Mouse (Mus musculus): ENCODE measurements at regions not wholly inside any gene's neighbourhood (a gene's known extent, or its start where the extent isn't known, plus 50 kb on each side); places are given as distances from the start of the nearest gene placed in this dataset.

DNA sequence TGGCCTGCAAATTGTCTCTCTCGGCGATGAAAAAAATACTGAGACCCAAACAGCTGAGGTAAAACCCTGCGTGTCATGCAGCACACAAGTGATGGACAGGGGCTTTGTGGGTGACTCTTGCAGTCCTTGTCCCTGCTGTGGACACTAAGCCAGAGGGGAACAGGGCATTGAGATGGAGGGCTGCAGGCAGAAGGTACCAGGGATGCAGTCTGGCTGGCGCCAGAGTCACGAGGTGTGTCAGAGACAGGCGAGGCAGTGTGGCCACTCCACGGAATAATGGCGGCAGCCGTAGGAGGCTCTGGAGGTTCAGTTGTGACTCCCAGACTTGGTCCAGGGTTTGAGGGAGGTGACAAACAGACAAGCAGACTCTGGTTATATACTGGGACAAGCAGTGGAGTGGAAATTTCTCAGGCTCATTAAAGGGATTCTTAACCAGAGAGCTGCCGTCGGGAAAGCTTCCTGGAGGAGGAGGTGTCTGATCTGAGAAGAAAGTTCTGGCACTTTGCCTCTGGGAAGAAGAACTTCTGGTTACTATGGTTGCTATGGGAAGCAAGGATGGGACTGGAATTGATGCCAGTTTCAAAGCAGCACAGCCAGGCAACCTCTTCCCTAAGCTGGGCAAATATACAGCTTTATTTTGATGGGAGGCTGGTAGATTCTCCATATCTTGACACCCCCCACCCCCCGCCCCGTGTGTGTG lies 352.8 kb downstream of the Ptpru start:
- no peak for DNase-seq (ENCODE audit: low spot score in 2 of 2)

DNA sequence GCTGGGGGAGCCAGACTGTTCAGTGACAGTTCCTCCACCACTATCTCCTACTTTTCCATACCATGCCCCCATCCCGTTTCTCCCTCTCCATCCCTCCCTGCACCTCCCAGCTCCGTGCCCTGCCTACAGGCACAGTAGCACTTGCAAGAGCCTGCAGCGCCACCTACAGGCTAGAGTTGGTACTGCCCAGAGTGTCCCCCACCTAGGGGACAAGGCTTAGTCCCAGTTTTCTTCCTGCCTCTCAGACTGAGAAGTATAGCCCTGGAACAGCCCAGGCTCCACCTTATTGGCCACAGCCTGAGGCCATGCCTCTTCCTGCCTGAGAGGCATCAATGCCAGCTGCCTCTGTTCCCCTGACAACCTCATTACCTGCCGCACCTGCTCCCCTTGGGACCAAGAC lies 351.3 kb downstream of the Ptpru start:
- peak; percentile 44 to 60 for DNase-seq (ENCODE audit: low spot score in 2 of 2)

DNA sequence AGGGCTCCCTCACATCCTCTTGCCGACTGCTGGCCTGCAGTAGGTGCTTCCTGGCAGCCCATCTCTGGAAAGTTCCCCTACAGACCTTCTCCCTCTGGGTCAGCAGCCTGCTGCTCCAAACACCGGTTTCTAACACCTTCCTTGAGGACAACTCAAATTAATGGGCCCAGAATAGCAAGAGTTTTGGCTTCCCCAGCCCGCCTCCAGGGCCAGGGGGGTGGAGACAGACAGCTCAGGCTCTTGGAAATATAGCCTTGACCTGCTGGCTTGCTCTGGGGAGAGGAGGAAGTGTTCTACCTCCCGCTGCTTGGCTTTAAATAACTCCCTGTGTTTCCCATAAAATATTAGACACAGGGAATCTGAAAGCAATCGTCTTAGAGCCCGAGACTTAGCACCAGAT lies 349.8 kb downstream of the Ptpru start:
- peak; percentile 42 to 61 for DNase-seq (ENCODE audit: low spot score in 2 of 2)

DNA sequence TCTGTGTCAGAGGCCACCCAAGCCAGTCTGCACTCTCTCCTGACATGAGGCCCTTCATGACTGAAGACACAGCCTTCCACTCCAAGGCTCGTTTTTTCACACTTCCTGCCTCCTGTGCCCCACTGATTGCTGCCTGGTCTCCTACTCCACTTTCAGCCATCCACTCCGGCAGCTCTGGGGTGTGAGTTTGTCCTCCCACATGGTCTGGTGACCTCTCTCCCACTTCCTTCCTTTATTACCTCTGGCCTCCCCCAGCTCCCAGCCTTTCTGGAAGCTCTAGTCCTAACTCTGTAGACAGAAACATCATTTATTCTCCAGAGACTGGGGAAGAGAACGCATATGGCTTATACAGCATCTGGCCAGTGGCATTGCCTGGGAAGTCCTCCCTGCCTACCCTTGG lies 349.0 kb downstream of the Ptpru start:
- DNase-seq (ENCODE audit: low spot score in 2 of 2) = no peak

DNA sequence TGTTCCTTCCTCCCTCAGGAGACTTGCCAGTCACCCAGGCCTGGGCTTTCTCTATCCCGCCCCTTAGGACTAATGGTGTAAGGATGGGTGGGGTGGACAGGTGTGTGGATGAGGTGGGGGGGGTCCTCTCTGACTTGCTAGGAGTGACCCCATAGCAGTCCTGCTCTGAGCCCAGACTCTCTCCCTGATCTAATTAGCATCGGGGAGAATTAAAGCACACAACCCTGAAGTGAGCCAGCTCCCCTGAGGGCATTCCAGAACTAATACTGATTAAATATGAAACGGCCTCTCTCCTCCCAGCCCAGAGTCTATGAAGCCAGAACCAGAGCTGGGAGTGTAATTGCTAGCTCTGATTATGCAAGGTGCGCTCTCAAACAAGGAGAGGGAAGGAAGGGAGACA lies 346.1 kb downstream of the Ptpru start:
- DNase-seq (ENCODE audit: low spot score in 2 of 2) = no peak

DNA sequence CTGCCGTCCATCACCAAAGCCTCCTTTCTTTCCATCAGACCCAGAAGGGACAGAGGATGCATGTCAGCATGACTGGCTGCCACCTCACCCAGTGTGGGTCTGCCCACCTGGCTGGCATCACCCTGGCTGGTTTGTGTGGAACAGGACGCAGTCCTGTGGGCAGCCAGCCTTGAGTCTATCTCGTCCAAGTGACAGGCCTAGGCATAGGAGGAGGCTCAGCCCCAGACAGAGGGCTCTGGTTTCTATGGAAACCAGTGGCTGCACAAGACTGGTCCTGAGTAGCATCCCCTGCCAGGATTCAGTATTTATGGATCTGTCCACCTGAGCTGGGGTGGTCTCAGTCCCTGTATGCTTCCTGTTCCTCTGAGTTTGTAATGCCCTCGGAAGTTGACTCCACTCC lies 344.4 kb downstream of the Ptpru start:
- DNase-seq (ENCODE audit: low spot score in 2 of 2) = no peak

DNA sequence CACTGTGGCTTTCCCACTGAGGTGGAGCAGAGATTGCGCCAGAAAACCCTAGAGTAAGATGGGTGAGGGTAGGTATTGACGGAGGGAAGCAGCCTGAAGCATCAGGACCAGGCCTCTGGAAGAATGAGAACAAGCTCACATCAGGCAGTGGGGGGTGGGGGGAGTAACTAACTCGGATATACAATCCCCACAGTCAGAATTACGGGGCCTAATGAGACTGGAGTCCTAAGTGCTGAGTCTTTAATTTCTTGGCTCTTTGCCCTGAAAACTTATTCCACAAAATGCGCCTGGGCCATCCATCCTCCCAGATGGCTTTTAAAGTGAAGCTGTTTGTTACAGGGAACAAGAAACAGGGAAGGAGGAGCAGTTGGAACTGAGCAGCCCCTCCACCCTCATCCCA lies 341.2 kb downstream of the Ptpru start:
- no peak for DNase-seq (ENCODE audit: low spot score in 2 of 2)

DNA sequence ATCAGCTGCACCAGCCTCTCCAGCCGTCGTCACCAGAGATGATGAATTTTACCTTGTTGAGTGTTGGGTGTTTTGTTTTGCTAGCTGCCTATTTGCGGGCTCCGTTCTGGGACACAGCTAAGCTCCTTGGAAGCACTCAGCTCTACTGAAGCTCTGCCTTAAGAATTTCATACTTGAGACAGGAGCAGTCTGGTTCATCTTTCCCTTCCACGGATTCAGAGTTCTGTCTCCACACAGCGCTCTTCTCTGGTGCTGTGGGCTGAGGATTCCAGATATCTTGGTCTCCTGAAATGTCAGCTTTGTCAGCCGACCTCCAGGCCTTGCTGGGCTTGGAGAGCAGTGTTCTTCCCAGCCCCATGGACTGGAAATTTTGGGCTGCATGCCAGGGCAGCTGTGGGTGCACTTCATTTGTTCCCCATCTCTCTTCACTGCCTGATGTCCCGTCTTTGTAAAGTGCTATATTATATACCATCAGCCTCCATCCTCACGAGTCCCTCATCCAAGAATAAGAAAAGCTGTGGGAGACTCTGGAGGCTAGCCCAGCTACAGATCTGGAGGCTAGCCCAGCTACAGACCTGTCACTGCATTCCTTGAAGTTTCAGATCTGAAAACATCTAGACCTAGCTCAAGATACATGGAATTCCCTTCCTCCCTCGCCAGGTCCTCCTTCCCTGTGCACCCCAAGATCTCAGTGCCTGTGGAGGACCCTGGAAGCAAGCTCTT lies 337.0 kb downstream of the Ptpru start:
- no peak for DNase-seq (ENCODE audit: low spot score in 2 of 2)

DNA sequence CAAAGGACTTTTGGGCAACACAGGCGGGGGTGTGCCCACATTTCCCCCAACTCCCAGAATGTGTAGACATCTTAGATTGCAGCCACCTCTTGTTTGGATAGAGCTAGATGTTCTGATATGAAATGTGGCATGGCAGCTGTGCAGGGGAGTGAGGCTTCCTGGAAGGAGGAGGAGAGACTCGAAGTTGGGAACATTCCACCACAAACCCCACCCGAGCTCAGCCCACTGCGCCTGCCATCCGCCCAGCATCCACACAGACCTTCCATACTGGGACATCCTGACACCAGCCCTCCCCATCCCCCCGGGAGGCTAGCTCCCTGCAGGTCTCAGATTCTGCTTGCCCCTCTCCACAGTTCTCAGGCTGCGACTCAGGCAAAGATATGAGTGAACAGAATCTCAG lies 329.9 kb downstream of the Ptpru start:
- DNase-seq (ENCODE audit: low spot score in 2 of 2) = no peak

DNA sequence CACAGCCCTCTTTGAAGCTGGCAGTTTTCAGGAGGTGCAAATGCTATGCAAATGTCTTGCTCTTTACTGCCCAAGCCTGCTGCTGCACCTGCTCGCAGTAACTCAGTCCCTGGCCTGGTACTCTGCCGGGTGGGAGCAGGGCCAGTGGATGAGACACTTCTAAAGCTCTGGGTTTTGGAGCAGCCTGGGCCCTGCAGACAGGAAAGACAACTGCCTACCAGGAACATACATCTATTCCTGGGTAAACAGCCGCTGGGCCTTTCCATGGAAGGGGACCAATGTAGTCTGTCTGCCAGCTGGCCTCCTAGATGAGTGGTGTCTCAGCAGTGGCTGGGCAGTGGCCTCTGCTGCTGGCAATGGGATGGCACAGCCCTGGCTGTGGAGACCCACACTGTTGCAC lies 326.5 kb downstream of the Ptpru start:
- DNase-seq (ENCODE audit: low spot score in 2 of 2) = peak; percentile 67 to 76

DNA sequence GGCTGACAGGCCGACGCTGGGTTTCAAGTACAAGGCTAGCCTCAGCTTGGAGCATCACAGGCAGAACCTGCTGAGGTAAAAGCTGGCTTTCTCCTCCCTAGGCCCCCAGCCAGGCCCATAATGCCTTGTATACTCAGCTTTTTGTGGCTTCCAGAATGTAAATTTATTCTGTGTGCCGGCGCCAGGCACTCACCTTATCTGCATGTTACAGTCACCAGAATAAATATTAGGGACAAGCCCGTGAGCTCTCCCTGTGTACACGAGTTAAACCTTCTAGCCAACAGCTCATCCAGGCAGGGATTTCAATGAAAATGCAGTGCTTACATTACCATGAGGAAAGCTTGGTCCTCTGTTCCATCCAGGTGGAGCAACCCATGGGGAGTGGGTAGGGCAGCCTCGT lies 325.3 kb downstream of the Ptpru start:
- DNase-seq (ENCODE audit: low spot score in 2 of 2) = no peak

DNA sequence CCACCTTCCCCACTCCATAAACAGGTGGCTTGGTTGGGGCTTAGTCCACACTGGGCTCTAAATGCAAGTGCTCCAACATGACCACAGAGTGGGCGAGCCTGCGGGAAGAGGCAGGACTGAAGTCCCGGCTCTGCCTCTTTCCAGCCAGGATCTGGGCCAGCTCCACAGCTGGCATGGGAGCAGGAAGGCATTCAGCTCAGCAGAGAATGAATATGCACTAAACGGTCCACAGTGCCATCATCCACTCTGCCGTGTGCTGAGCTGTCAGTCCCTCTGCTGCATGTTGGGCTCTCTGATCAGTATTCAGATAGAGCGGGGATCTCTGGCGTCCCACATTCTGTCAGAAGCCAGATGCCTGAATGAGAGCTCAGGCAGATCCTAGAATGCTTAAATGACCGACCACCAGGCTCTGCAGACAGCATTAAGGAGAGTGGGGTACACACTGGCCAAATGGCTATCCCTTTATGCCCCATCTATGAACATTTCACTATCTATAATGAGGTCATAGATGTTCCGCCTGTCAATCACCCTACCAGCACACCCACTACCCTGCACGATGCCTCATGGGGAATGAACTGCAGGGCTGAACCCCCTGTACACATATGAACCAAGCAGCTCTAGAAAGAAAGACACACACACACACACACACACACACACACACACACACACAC lies 317.3 kb downstream of the Ptpru start:
- DNase-seq (ENCODE audit: low spot score in 2 of 2) = no peak

DNA sequence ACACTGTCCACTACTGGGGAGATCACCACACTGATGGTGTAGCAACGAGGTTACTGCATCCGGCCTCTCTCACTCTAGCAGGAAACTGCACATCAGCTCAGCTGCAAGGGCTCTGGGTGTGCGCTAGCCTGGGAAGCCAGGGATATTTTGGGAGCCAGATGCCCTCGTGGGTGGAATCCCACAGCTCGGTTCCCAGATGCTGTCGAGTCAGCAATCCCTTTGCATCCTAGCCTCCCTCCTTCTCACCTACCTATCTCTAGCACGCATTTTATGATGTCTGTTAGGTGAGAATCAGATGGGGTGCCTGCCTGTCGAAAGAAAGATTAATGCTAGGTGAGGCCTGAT lies 316.8 kb downstream of the Ptpru start:
- no peak for DNase-seq (ENCODE audit: low spot score in 2 of 2)

DNA sequence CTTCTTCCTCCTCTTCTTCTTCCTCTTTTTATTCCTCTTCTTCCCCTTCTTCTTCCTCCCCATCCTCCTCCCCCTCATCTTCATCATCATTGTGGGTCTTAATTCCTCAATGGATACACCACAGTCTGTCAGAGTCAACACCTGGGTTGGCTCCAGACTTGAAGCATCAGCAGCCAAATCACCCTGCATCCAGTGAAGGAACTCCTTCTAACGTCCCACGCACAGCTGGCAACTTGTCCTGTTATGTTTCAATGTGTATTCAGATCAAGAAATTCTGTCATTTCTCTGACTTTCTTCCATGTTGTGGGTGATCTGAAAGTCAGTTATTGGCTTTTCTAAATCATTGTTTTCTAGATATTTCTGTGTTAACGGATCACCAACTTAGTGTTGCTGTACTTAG lies 312.9 kb downstream of the Ptpru start:
- no peak for DNase-seq (ENCODE audit: low spot score in 2 of 2)

DNA sequence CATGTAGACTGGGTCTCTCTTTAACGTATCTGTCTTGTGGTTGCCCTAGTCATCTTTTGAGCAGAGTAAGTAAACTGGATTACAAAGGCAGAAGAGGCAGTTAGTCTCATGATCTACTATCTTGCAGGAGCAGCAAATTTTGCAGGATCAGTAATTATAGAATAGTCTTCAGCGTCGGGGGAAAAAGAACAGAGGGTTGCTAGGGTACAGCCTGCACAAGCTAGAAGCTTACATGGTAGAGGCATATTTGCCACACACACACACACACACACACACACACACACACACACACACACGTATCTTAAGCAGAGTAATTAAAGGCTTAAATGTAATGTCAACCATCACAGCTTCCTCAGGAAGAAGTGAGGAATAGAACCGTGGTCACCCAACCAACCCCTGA lies 307.6 kb downstream of the Ptpru start:
- DNase-seq (ENCODE audit: low spot score in 2 of 2) = no peak

DNA sequence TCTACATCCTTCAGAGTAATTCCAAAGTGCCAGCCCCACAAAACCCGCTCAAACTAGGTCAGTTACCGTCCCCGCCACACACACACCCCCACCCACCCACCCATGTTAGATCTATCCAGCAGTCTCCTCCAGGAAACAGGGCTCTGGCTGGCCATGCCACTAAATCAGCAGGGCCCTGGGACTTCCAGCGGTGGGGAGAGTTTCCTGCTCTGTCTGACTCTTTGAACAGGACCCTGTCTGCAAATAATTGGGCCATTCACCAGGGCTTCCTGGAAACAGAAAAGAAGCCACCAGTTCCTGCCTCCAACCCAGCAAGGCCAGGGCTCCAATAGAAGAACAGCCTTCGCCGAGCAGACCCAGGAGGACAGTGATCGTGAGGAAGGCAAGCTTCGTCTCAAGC lies 307.1 kb downstream of the Ptpru start:
- DNase-seq (ENCODE audit: low spot score in 2 of 2) = no peak

DNA sequence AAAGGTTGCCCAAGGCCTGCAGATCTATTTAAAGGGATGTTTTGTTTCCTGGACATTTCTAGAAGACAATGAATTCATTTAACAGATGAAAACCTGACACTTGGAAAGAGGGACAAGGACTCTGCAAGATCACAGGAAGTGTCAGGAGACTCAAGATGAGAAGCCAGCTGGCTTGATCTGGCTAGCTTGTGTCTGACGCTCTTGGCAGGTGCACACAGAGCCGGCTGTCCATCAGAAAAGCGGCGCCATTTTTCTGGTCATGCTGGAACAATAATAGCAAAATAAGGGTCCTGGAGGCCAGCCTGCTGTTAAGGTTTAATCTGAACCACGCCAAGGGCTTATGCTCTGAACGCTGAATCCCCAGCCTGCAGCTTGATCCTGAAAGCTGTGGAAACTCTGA lies 303.3 kb downstream of the Ptpru start:
- DNase-seq (ENCODE audit: low spot score in 2 of 2) = no peak

DNA sequence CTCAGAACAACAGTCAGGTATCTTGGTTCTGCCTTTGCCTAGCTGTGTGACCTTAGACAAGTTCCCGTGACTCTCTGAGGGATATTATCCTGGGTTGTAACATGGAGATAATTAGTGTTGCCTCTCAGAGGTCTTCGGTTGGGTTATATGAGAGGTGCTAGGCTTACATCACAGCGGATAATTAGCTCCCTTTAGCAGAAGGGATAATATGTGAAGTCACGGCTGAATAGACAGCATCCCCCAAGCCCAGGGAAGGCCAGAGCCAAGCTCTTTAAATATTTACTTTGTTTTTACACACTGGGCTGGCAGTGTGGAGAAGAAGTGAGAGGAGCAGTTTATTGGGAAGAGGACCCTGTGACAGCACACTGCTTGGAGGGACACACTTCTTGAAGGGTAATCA lies 299.9 kb downstream of the Ptpru start:
- no peak for DNase-seq (ENCODE audit: low spot score in 2 of 2)

DNA sequence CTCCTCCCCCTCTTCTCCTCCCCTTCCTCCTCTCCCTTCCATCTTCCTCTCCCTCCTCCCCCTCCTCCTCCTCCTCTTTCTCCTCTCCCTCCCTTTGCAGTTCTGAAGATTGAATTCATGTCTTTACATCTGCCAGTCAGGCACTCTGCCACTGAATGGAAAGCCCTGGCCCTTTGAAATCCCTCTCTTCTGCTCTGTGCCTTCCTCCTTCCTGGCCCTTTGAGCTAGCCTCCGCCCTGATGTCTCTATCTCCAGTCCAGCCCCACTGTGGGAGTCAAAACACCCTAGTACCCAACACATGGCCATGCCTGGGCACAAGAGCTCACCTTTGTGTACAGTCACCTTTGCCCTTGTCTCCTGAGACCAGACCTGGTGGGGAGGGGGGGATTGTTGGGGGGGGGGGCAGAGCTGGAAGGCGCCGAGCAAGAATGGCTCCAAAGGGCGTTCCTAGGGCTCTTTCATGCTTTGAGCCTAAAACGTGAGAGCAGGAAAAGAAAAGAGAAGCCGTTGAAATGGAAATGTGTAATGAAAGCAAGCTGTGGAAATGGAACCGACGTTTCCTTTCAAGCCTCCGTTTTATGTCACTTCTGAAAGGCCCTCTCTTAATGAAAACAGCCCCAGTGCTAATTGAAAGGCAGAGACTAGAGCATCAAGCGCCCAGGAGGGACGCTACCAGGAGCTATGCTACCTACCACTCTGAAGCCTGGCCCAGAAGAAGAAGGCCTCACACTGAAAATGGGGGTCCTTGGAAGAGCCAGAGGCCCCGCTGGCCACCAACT lies 291.5 kb downstream of the Ptpru start:
- no peak for DNase-seq (ENCODE audit: low spot score in 2 of 2)

DNA sequence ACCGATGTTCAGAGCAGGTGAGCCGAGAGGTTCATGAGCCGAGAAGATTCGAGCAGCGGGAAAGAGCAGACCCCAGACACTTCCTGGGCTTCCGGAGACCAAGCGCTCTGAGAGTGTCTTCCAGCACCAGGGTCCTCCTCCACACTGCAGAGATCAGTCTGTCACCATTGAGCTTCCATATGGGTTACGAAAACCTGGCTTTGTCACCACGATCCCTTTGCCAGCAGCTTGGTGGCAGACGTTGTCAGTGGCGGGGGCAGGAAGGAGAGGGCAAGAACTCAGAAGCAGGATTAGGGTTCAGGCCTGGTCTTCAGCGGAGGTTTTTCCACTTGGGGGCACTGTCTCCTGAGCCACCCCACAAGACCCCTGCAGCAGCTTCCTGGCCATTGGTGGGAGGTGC lies 288.5 kb downstream of the Ptpru start:
- DNase-seq (ENCODE audit: low spot score in 2 of 2) = no peak

DNA sequence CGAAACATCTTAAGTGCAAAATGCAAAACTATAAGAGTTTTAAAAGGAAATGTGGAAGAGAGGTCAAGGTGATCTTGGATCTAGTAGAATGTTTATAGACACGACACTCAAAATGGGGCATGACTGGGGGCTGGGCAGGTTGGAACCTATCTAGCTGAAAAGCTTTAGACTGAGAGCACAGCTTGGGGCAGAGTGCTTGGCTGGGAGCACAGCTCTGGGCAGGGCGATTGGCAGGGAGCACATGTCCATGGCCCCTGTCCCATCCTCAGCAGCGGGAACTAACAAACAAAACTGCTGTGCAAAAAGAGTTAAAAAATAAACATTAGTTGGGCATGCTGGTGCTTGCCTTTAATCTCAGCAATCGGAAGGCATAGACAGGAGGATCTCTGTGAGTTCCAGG lies 279.6 kb downstream of the Ptpru start:
- no peak for DNase-seq (ENCODE audit: low spot score in 2 of 2)

DNA sequence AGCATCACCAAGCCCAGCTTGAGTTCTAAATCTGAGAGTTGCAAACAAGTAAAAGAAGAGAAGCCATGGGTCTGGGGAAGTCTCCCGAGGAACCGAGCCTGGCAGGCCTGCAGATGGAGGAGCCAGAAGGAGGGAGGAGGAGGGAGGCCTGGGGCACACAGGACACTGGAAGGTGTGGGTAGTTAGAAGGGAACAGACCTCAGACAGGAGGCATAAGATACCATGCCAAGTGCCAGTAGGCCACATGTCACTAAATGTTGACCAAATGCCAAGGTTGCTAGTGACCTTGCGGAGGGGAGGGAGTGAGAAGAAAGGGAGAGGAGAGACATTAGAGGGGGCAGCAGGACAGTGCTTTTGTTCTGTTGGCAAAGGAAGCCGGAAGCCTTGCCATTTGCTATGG lies 274.2 kb downstream of the Ptpru start:
- DNase-seq (ENCODE audit: low spot score in 2 of 2) = no peak
